Mouse (Mus musculus) forebrain, postnatal 0 days (tissue): ENCODE measurements around the gene Gm10563. TPM values are rescaled to one million over a fixed set of nuclear protein-coding genes. Genes with fewer than 3 reads are reported as not detected.

Experiments used
- ATAC-seq: fragments of 200-750 bp; cut with Nextera tagmentation; 2 replicates; pipeline ENCODE4 v1.8.0; 2017; ENCODE audit warnings: mild to moderate bottlenecking, moderate library complexity
- DNase-seq: peaks from one replicate; pipeline ENCODE4 v3.0.0-alpha.2; 2015
- H3K27ac ChIP-seq: fragments of 300-500 bp; sonication (generic); 2 replicates; pipeline ENCODE4 v1.5.1; 2014; ENCODE audit warnings: low read depth, mild to moderate bottlenecking, antibody characterized with exemption, low read length, moderate library complexity, mixed read lengths
- H3K27me3 ChIP-seq: fragments of 300-500 bp; sonication (generic); 2 replicates; pipeline ENCODE4 v1.6.1; 2014; ENCODE audit warnings: mild to moderate bottlenecking, low read length, mixed read lengths; ENCODE audit not compliant: insufficient read depth
- H3K36me3 ChIP-seq: fragments of 300-500 bp; sonication (generic); 2 replicates; pipeline ENCODE4 v1.6.1; 2014; ENCODE audit warnings: mild to moderate bottlenecking, moderate library complexity; ENCODE audit not compliant: insufficient read depth
- H3K4me1 ChIP-seq: fragments of 300-500 bp; sonication (generic); 2 replicates; pipeline ENCODE4 v1.6.1; 2014; ENCODE audit warnings: antibody characterized with exemption; ENCODE audit not compliant: insufficient read depth
- H3K4me2 ChIP-seq: fragments of 300-500 bp; sonication (generic); 2 replicates; pipeline ENCODE4 v1.6.1; 2014; ENCODE audit warnings: low read depth, mild to moderate bottlenecking, moderate library complexity
- H3K4me3 ChIP-seq: fragments of 300-500 bp; sonication (generic); 2 replicates; pipeline ENCODE4 v1.5.1; 2014; ENCODE audit warnings: low read depth, low read length, mixed read lengths
- H3K9ac ChIP-seq: fragments of 300-500 bp; sonication (generic); 2 replicates; pipeline ENCODE4 v1.6.1; 2014; ENCODE audit warnings: mild to moderate bottlenecking
- H3K9me3 ChIP-seq: fragments of 300-500 bp; sonication (generic); 2 replicates; pipeline ENCODE4 v1.6.1; 2016; ENCODE audit warnings: low read length
- CTCF ChIP-seq: sonication (generic); IDR thresholded peaks from 2 replicates; pipeline ENCODE4 v1.5.1; 2016; ENCODE audit warnings: antibody characterized with exemption, control low read depth, low read depth
- WGBS: fragments of 180-500 bp; shearing (Covaris S2); extraction: QIAGEN DNeasy Blood & Tissue Kit; methylation state at CpG from one replicate; pipeline ENCODE4 v1.1.7; 2014; 5-methylcytosine and 5-hydroxymethylcytosine counted together
- polyA plus RNA-seq: library from polyadenylated mRNA; unstranded; fragments of >200 nt; fragmentation: Nextera tagmentation; extraction: Ambion mirVana; gene quantifications from 2 replicates; pipeline ENCODE4 v1.2.1, GENCODE M21; 2015
- total RNA-seq: library from RNA; depleted of rRNA; stranded (reverse); fragments of >200 nt; gene quantifications from 2 replicates; pipeline ENCODE4 v1.2.3, GENCODE M21; 2014

The Gm10563 gene
- total and polyA plus RNA-seq, 2 experiments from 2014 or later: not detected

GRCm38 (mm10) chr4:155624338-155625291, 20.6 kb downstream of the Gm10563 start, which contains the start of gene Cdk11b:
Cdk11b (plus strand) TSS chr4:155624854.
- Histone ChIP-seq H3K4me3 (peak within 1 kb of the TSS; percentile 95), H3K9ac (peak within 1 kb of the TSS; percentile 71), H3K27ac (peak within 1 kb of the TSS; percentile 95), H3K9me3 (no peaks in the 10 kb centered on the region), H3K27me3 (no peaks in the 10 kb centered on the region), H3K36me3 (peaks cover 31% of the 10 kb centered on the region), H3K4me1 (no peaks in the 10 kb centered on the region), H3K4me2 (peak within 1 kb of the TSS; percentile 79)
- DNase-seq (peak; percentile 100), ATAC-seq (peak; percentile 100)
- no peak for TF ChIP-seq CTCF
- 4% methylated on average over 84 of the region's 84 CpGs for WGBS

GRCm38 (mm10) chr4:155618321-155618720, 26.9 kb downstream of the Gm10563 start:
- Histone ChIP-seq H3K36me3 (peaks cover 61% of the 10 kb centered on the region), H3K4me3 (no peak overlapping the region), H3K9ac (no peak overlapping the region), H3K4me2 (no peak overlapping the region), H3K27ac (no peak overlapping the region), H3K27me3 (no peaks in the 10 kb centered on the region), H3K4me1 (no peaks in the 10 kb centered on the region), H3K9me3 (no peaks in the 10 kb centered on the region)
- DNase-seq (no peak), ATAC-seq (no peak)
- no peak for TF ChIP-seq CTCF
- WGBS: 96% methylated on average over 5 of the region's 5 CpGs

- H3K9me3 ChIP-seq: no peaks in the 10 kb centered on the region
- H3K27me3 ChIP-seq: no peaks in the 10 kb centered on the region
- peaks cover 73% of the 10 kb centered on the region for H3K36me3 ChIP-seq
- H3K4me2 ChIP-seq: no peak overlapping the region
- DNase-seq (no peak), ATAC-seq (no peak)
- 96% methylated on average over 3 of the region's 3 CpGs for WGBS
- H3K9ac ChIP-seq: no peak overlapping the region
- no peak overlapping the region for H3K27ac ChIP-seq
- H3K4me3 ChIP-seq: no peak overlapping the region
- TF ChIP-seq CTCF: no peak
- no peaks in the 10 kb centered on the region for H3K4me1 ChIP-seq
These were observed 31.9 kb downstream of the Gm10563 start for GRCm38 (mm10) chr4:155613264-155613663.

- no peak for ATAC-seq
- Histone ChIP-seq H3K27me3 (no peaks in the 10 kb centered on the region), H3K27ac (no peak overlapping the region), H3K9me3 (no peaks in the 10 kb centered on the region), H3K4me1 (no peaks in the 10 kb centered on the region), H3K4me3 (no peak overlapping the region), H3K9ac (no peak overlapping the region), H3K36me3 (peaks cover 59% of the 10 kb centered on the region), H3K4me2 (no peak overlapping the region)
- TF ChIP-seq CTCF: no peak
- WGBS: 97% methylated on average over 3 of the region's 3 CpGs
- no peak for DNase-seq
These were observed 33.3 kb downstream of the Gm10563 start for GRCm38 (mm10) chr4:155611860-155612259.

- ATAC-seq: no peak
- Histone ChIP-seq H3K36me3 (peaks cover 17% of the 10 kb centered on the region), H3K4me3 (no peak overlapping the region), H3K9me3 (no peaks in the 10 kb centered on the region), H3K9ac (no peak overlapping the region), H3K27ac (no peak overlapping the region), H3K4me1 (peaks cover 7% of the 10 kb centered on the region; the same call in 1 of the 2 replicates), H3K4me2 (no peak overlapping the region), H3K27me3 (no peaks in the 10 kb centered on the region)
- no peak for DNase-seq
- WGBS: 63% methylated on average over 2 of the region's 2 CpGs
- no peak for TF ChIP-seq CTCF
These were observed 38.4 kb downstream of the Gm10563 start for GRCm38 (mm10) chr4:155606825-155607224.

GRCm38 (mm10) chr4:155605132-155605531, 40.1 kb downstream of the Gm10563 start:
- ATAC-seq: no peak
- H3K9ac ChIP-seq: no peak overlapping the region
- H3K27ac ChIP-seq: no peak overlapping the region
- H3K4me1 ChIP-seq: peaks cover 13% of the 10 kb centered on the region; the same call in 1 of the 2 replicates
- H3K36me3 ChIP-seq: peaks cover 7% of the 10 kb centered on the region; the same call in 1 of the 2 replicates
- no peaks in the 10 kb centered on the region for H3K9me3 ChIP-seq
- no peak overlapping the region for H3K4me2 ChIP-seq
- no peak for DNase-seq
- TF ChIP-seq CTCF: no peak
- WGBS: 91% methylated on average over 4 of the region's 4 CpGs
- no peak overlapping the region for H3K4me3 ChIP-seq
- H3K27me3 ChIP-seq: no peaks in the 10 kb centered on the region

GRCm38 (mm10) chr4:155603801-155604200, 41.4 kb downstream of the Gm10563 start:
- Histone ChIP-seq H3K36me3 (no peaks in the 10 kb centered on the region), H3K27me3 (no peaks in the 10 kb centered on the region), H3K27ac (no peak overlapping the region), H3K4me1 (peaks cover 13% of the 10 kb centered on the region; the same call in 1 of the 2 replicates), H3K4me2 (no peak overlapping the region), H3K4me3 (no peak overlapping the region), H3K9ac (no peak overlapping the region), H3K9me3 (no peaks in the 10 kb centered on the region)
- no peak for DNase-seq
- no peak for ATAC-seq
- WGBS: 95% methylated on average over 6 of the region's 6 CpGs
- no peak for TF ChIP-seq CTCF
